Mouse (Mus musculus): ENCODE data around the gene Ifitm1.
A peak's percentile ranks its signal among the peaks of the same experiment; 100 is the strongest.

Ifitm1 gene

GRCm38 (mm10) chr7:140966921-140967320 is at the start of gene Ifitm1:
Gene Ifitm1 (plus strand): TSS chr7:140967221.
- DNase-seq = no peak

DNA sequence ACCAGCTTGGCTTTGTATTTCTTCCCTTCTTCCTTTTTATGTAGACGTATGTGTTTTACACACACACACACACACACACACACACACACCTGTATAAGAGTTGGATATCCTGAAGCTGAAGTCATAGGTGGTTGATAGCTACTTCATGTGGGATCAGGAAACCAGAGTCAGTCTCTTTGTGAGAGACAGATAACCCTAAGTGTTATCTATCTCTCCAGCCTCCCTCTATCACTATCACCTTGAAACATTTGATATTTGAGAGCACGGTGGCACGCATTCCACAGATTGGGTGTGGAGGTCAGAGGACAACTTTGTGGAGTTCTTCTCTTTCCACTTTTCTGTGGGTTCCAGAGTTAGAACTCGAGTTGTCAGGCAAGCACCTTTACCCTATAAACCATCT is 47.1 kb upstream of the Ifitm1 start:
- DNase-seq = no peak

- no peak for DNase-seq
Measured at GRCm38 (mm10) chr7:140920418-140921029, 46.5 kb upstream of the Ifitm1 start, which contains the start of gene Nlrp6. Gene Nlrp6 (plus strand): TSS chr7:140920902.

GRCm38 (mm10) chr7:140921225-140921975 is 45.6 kb upstream of the Ifitm1 start:
- DNase-seq = no peak

GRCm38 (mm10) chr7:140922398-140923069 is 44.5 kb upstream of the Ifitm1 start:
- peak; percentile 47 for DNase-seq

- DNase-seq = no peak
Measured at GRCm38 (mm10) chr7:140923070-140923775, 43.8 kb upstream of the Ifitm1 start.

DNA sequence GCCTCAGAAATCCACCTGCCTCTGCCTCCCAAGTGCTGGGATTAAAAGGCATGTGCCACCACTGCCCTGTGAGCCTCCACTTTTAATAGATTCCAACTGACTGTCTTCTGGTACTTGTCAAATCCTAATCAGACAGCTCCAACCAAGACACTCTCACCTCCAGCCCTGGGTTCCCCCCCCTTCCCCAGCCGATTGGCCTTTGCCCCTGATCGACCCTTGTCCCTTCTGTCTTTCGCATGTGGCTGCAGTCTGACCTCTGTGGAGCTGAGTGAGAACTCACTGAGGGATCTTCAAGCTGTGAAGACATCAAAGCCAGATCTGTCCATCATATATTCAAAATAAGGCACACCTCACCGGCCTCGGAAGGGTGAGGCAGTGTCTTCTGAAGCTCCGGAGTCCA is 39.8 kb upstream of the Ifitm1 start:
- no peak for DNase-seq

DNA sequence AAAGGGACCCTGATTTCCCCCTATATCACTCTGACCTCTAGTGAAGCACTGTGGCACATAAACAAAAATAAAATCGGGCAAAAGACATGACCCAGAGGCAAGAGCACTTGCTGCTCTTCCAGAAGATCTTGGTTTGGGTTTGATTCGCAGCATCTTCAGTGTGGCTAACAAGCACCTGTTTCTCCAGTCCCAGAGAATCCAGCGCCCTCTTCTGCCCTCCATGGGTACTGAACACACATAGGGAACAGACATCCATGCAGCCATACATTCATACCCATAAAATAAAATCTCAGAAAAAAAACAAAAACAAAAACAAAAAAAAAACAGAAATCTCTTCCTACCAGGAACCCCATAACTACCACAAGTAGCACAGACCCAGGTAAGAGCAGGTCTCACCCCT is 28.6 kb upstream of the Ifitm1 start:
- peak; percentile 58 for DNase-seq

DNA sequence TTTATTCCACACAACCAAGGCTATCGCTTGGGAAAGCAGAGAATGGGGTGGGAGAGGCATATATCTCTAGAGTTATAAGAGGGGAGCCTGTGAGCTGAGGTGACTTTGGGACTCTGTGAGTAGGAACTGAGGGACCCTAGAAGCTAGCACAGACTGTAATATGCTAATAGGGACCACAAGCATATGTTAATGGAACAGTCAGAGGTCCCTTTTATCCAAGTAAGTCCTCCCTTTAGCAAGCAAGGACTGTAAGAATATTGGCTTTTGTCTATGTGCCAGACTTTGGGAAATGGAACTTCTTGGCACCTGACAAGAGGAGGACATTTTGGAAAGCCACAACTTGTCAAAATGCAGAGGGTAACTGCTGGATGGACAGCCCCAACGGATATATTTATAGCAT is 28.1 kb upstream of the Ifitm1 start:
- no peak for DNase-seq

- no peak for DNase-seq
Measured at GRCm38 (mm10) chr7:140939669-140940171, 27.3 kb upstream of the Ifitm1 start.

- peak; percentile 84 for DNase-seq
Measured at GRCm38 (mm10) chr7:140941222-140942051, 25.6 kb upstream of the Ifitm1 start, which contains the start of gene Pgghg. Gene Pgghg (plus strand): TSS chr7:140941391.

GRCm38 (mm10) chr7:140942341-140942740 is 24.7 kb upstream of the Ifitm1 start:
- DNase-seq = no peak

- DNase-seq = no peak
Measured at GRCm38 (mm10) chr7:140942811-140943210, 24.2 kb upstream of the Ifitm1 start.

DNA sequence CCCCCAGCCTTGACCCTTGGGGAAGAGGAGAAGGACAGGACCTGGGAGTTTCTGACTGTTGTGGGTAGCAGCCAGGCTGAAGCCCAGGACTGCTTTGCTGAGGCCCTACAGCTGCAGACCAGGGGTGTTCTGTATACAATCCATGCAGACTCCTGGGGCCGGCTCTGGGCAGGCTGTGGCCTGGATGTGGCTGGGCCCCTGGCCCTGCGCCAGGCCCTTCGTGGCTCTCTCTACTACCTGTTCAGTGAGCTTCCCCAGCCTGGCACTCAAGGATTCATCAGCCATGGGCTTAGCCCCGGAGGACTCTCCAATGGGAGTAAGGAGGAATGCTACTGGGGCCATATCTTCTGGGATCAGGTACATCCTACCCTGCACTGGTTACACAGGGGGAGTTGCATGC is 23.7 kb upstream of the Ifitm1 start:
- no peak for DNase-seq

GRCm38 (mm10) chr7:140944236-140944635 is 22.8 kb upstream of the Ifitm1 start:
- no peak for DNase-seq

GRCm38 (mm10) chr7:140945247-140945646 is 21.8 kb upstream of the Ifitm1 start:
- DNase-seq = no peak

- DNase-seq = no peak
Measured at GRCm38 (mm10) chr7:140946311-140946710, 20.7 kb upstream of the Ifitm1 start.

- DNase-seq = no peak
Measured at GRCm38 (mm10) chr7:140946980-140947379, 20.0 kb upstream of the Ifitm1 start.

DNA sequence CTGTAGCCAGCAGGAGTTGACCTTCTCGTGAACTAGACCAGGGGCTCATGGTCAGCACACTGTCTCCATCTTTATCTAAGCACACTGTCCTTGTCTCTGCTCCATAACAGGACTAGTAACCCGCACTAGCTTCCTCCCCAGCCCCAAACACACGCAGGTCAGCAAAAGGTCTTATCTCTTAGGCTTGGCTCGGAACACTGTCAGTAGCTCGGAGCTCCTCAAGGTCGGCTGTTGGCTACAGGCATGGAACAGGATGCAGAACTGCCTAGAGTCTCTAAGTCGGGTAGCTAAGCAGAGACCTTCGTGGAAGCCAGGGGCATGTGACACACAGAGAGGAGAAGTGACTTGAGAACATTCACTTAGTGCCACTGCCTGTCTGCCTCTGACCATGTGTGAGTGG is 18.9 kb upstream of the Ifitm1 start:
- DNase-seq = no peak

GRCm38 (mm10) chr7:140949255-140949654 is 17.8 kb upstream of the Ifitm1 start:
- no peak for DNase-seq

DNA sequence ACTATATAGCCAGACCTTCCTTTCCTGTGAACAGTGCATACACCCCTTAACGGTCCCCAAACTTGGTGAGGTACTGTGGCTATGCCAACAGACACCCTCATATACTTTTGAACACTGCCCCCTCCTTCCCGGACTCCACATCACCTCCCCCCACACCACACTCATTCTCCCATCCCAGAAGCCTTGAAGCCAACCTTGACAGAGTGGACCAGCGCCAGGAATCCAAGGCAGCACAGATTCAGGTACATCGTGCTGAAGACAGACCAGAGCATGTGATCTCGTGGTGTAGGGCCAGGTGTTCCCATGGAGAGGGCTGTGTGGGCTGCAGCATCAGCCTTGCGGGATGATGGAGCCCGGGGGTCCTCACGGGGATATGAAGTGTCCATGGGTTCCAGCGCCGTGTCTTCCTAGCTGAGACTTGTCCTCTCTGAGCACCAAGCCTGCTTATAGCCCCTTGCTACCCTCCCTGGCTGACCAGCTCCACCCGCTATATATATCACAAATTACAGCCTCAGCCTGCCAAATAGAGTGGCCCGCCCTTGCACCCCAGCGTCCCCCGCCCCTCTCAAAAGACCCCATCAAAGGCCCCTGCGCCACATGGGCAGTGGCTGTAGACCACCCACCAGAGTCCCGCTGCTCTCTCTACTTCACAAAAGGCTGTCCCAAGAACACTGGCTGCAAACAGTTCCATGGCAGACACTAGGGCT is 17.0 kb upstream of the Ifitm1 start, which contains the start of gene Ifitm5:
TSS of gene Ifitm5 (minus strand) at position 468 of the 707 bp plus-strand sequence.
- no peak for DNase-seq

Data from thymus, postnatal 4 days (tissue).